Mouse (Mus musculus) thymus, postnatal 4 days (tissue): ENCODE results near the gene Tppp.
"Not testable (repeated sequence)": the region's sequence is repeated elsewhere in the genome, so short reads cannot be mapped to it uniquely, and the experiment has no call there.

ENCODE experiments used
- DNase-seq: peaks from one replicate; pipeline ENCODE4 v3.0.0; 2021

The Tppp gene

DNA sequence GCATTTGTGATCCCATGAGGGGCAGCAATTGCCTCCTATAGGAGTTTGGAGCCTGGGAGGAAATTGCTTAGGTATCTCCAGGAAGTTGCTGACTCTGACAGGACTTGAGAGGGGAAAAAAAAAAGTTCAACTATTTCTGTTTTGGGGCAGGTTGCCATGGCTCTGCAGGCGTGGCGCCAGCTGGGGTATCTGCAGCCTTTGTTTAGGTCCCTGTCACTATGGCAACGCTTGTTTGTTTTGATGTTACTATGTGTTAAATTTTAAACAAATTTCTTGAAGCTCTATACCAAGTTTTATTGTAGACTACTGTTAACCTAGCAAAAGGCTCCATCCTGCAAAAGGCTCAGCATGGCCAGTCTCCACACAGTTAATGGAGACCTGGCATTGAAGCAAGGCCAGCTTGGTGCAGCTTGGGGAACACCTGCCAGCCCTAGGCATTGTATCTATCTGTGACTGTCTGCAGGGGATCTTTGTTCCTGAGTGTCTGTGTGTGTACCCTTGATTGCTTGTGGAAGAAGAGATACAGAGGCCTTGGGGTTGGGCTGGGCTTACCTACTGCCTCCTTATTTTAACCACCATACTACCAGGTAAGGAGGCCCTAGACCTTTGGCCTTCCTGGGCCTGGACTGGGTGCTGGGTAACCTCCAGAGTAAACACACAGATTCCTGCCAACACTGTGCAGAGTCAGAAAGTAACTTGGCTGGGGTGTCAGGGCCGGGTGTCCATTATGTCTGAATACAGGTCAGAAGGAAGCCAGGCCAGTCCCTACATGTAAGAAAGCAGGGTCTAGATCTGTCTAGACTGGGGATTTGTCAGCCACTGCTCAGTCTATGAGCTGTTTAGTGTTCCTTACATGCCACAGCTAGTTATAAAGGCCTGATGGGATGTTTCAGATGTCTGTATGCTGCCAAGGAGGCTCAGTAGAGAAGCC is 16.2 kb downstream of the Tppp start:
- DNase-seq = no peak

DNA sequence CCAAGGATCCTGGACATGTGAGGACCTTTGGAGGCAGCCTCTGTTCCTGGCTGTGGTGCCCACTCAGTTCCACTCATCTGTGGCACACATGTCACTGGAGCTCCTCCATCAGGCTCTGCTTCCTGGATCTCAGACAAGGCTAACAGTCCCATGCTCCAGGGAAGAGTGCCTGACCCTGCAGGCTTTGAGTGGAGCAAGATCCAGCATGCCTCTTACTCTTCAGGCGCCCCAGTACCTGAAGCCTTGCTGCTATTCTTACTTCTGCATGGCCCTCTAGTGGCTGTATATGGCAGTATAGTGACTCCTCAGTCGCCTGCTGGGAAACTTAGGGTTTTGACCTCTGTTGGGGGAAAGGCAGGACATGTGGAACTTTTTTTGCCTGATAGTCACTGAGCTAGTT is 17.0 kb downstream of the Tppp start:
- peak; percentile 31 for DNase-seq

DNA sequence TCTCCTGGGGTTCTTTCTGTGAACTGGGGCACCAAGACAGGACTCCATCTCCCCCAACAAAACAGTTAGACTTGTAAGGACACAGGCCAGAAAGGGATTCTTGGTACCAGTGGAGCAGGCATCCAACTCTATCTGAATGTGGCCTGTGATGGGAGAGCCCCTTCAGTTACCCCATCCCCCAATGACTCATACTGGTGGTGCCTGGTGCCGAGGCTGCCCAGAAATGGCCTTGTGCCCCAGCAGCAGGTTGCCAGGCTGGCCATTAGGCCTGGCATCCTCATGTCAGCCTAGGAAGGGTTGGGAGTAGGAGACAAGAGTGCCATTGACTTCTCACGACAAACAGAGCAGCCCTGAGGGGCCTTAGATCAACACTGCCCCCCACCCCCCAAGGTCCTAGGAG is 18.9 kb downstream of the Tppp start:
- DNase-seq = no peak

GRCm38 (mm10) chr13:74029013-74029412 is 19.8 kb downstream of the Tppp start:
- no peak for DNase-seq

DNA sequence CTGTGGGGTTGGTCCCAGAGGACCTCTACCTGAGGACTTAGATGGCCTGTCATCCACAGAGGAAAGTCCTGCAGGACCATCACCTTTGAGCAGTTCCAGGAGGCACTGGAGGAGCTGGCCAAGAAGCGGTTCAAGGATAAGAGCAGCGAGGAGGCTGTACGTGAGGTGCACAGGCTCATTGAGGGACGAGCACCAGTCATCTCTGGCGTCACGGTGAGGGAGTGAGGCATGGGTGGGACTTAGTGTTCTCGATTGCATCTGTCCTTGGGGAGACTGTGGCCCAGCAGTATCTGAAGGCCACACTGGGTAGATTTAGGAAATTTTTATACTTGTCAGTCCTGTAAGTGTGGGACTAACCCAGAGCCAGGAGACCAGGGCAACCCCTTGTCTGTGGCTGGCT is 21.5 kb downstream of the Tppp start:
- no peak for DNase-seq

DNA sequence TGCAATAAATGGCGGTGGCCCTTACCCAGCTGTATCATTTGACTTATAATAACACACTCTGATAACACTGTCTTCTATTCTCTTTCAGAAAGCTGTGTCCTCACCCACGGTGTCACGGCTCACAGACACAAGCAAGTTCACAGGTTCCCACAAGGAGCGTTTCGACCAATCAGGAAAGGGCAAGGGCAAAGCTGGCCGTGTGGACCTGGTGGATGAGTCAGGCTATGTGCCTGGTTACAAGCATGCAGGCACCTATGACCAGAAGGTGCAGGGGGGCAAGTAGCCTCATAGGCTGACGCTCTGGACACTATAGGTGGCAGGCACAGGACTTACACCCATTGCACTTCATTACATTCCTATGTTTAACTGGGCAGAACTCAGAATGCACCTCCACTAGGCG is 21.9 kb downstream of the Tppp start:
- DNase-seq = no peak

GRCm38 (mm10) chr13:74034756-74035155 is 25.5 kb downstream of the Tppp start:
- no peak for DNase-seq

- DNase-seq = no peak
These were observed 26.6 kb downstream of the Tppp start for GRCm38 (mm10) chr13:74035776-74036175.

DNA sequence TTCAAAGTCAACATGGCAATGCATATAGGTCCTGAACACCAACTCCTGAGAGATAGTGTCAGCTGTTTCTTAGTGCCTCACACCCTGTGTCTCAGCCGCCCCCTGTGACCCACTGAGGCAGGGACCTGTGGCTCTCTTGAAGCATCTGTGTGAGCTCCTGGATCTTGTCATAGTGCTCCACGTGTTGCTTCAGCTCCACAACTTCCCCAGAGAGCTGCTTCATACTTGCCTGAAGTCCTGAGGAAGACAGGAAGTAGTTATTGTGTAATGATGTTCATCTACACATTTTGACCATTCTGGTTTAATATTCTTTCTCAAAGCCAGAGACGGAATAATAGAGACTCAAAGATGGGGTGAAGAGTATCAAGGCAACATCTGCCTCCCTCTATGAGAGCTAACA is 30.7 kb downstream of the Tppp start:
- no peak for DNase-seq

GRCm38 (mm10) chr13:74056194-74056593 is 47.0 kb downstream of the Tppp start:
- no peak for DNase-seq

DNA sequence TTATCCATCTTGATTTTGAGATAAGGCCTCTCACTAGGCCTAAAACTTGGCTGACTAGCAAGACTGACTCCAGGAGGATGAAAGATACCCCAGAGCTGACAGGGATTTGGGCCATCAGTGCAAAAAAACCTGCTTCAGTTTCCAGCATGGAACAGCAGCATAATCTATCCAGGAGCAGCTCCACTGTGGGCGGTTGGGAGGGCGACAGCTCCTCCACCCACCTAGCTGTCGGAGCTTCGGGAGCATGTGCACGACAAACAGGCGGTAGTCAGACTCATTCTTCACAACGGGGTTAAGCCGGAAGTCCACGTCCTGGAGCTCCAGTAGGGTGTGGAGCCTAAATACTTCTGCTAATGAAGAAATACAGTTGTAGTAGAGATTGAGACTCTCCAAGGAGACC is 48.9 kb downstream of the Tppp start:
- DNase-seq = no peak

DNA sequence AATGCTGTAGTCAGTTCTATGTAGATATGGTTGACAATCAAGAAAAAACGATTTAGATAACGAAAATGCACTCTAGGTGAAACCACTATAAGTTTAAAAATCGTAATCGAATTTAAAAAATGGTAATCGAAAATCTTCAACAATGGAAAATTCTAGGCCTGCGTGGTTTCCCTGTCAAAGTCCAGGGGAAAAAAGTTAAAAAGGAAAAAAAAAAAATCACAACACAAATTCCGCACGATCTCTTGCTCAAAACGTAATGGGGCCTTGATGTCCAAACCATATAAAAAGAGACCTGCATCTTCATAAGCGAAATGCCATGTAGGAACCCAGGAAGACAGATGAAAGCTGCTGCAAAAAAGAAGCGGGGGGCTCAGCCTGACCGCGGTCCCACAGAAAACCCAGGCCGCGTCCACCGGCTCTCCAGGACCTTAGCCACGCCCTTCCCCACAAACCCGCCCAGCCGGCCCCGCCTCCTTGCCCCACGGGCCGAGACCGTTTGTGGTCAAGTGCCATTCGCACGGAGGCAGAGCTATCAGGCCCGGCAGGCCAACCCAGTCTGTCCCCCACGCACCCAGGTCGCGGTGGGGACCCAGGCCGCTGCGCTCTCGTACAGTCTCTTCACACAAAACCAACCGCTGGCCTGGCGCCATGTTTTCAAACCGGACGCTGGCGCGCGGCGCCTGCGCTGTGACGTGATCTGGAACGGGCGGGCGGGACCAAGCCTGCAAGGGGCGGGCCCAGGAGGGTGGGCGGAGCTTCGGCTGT is 52.6 kb downstream of the Tppp start, which contains the start of gene Cep72:
TSS of gene Cep72 (minus strand) at position 687 of the 765 bp plus-strand sequence.
- DNase-seq = peak; percentile 98

DNA sequence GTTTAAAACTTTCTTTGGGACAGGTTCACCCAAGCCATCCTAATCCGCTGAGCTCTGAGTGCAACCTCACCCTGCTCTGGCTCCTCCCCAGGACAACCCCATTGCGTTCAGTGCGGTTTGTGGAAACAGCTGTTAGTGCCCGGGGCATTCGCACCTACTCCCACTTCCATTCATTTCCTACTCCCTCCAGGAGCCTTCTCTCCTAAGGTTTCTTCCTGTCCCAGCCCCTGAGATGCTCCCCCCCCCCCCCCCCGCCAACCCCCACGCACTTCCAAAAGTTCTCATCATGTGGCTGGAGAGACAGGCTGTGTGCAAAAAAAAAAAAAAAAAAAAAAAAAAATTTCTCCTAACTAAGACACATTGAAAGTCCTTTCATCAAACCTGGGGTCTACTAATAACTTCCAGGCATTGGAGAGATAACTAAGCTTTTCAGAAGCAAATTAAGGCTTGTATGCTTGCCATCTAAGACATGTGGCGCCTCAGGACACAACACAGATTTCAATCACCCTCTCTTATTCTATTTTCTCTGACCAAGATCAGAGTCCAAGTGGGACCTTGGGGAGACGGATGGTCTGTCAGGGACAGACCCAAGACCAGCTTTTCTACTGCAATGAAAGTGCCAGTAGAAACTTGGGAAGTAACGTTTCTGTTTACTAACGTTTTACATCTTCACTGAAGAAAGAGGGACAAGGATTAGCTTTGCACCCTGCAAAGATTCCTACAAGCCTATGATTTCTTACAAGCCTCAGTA is 53.3 kb downstream of the Tppp start:
- DNase-seq = no peak

GRCm38 (mm10) chr13:74063340-74064050 is 54.3 kb downstream of the Tppp start:
- DNase-seq = no peak

GRCm38 (mm10) chr13:74066576-74066975 is 57.4 kb downstream of the Tppp start:
- DNase-seq = no peak

- not testable (repeated sequence) for DNase-seq
These were observed 62.0 kb downstream of the Tppp start for GRCm38 (mm10) chr13:74071244-74071643.

GRCm38 (mm10) chr13:74071714-74072113 is 62.5 kb downstream of the Tppp start:
- DNase-seq = no peak

DNA sequence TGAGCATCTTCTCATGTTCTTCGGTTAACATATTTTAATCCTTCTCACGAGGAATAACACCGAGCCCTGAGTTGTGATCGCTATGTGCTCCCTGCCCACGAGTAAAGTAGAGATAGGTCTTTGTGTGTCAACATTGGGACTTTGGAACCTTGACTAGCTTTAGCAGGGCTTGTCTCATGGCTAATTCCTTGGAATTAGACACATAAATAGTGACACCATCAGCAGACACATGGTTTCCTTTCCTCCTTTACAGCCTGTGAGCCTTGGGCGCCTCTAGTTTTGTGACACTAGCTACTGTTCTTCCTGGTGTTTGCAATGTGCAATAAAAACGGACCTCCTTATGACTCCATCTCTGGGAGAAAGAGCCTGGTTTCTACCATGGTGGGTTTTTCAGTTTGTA is 64.2 kb downstream of the Tppp start:
- no peak for DNase-seq
